Mouse (Mus musculus) lung, adult 18-20 months (tissue): ENCODE results near the gene Vma21-ps.
"Not testable (repeated sequence)": the region's sequence is repeated elsewhere in the genome, so short reads cannot be mapped to it uniquely, and the experiment has no call there.

Experiments used
- DNase-seq, 2 experiments: peaks; one replicate each; pipeline ENCODE4 v3.0.0; 2022; ENCODE audit warnings: mixed read lengths in 2 of 2

Gene Vma21-ps

DNA sequence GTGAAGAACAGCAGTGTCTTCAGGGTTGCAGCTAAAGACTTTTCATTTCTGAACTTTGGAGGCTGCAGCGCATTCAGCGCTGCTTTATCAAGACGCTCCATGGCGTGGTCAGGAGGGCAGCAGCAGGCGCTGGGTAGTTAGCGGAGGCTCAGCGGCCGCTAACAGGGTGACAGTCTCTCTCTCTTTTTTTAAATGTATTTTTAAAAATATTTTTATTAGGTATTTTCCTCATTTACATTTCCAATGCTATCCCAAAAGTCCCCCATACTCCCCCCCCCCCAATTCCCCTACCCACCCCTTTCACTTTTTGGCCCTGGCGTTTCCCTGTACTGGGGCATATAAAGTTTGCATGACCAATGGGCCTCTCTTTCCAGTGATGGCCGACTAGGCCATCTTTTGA, at the start of gene Vma21-ps:
Gene Vma21-ps, minus strand, starts transcription at position 101 of the 400 bp plus-strand sequence.
- not testable (repeated sequence) for DNase-seq

DNA sequence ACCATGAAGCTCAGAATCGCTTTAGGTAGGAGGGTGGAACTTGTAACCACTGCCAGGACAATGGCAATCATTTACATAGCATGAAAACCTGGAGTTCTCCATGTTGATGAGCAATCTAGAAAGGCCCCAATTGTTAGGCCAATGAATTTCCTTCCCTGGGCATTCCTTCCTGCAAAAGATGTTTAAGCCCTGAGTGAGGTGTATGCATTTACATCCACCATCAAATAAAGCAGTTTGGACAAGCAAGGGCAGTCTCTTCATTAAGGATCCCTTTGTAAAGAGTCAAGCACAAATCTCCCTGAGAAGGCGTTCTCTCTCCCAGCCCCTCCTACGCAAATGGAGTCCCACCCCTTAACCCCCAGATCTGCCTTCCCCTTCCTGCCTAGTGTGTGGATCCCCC, 46.0 kb upstream of the Vma21-ps start:
- no peak for DNase-seq

DNA sequence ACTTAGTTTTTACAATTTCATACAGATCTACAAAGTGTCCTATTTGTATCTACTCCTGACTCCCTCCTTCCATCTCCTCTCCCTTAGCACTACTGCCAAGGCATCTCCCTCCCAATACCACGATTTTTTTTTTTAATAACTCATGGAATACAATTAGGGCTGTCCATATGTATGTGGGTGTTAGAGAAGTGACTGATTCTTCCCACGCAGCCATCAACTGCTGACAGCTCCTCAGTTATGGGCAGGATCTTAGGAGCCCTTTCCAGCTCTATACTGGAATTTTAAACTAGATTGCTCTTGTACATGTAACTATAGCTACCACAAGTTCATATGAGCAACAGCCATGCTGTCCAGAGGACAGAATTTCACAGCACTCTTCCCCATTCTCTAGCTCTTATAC, 33.6 kb upstream of the Vma21-ps start:
- DNase-seq = no peak

DNA sequence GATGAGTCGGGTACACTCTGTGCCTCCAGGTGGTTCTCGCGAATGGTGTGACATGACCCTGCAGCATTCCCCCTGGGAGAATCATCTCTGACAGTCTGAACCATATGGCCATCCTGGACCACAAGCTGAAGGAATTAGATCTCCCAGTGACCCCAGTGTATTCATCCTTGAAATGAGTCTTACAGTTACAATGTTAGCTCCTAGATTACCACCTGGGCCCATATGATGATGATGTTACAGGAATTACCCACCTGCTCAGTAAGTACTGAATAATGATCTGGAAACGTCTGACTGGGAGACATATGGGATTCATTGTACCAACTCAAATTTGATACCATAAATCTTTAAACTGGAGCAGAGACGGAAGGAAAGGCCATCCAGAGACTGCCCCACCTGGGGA, 29.4 kb upstream of the Vma21-ps start:
- DNase-seq = no peak

DNA sequence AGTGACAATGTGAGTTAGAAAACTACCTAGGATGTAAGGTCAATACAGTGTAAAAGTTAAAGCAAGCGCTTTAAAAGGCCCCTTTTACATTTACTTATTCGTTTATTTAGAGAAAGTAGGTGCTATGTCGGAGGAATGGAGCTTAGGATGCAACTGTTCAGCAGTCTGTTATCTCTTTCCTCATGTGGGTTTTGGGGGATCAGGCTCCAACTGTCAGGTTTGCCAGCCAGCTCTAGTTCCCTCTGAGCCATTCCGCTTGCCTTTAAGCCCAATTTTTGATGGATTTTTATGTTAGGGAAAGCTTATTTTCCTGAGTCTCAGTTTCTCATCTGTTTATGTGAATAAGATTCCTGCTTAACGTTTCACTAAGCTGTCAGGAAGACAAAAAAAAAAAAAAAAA, 22.3 kb upstream of the Vma21-ps start:
- no peak for DNase-seq

DNA sequence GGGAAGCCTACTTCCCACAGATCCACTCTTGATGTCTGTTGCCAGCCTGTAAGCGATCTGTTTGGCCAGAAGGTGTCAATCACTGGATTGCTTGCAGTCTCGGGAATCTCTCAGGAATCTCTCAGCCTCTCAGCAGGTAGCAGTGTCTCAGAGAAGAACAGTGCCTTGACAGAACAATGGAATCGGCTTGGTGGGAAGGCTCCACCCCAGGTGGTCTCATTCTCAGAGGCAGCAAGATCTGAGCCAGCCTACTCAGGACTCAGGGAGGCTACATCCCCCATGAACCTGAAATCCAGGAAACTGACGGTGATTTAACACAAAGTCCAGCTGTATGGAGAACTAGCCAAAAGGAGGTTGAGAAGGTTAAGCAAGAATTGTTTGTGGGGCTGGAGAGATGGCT, 20.5 kb upstream of the Vma21-ps start:
- no peak for DNase-seq

DNA sequence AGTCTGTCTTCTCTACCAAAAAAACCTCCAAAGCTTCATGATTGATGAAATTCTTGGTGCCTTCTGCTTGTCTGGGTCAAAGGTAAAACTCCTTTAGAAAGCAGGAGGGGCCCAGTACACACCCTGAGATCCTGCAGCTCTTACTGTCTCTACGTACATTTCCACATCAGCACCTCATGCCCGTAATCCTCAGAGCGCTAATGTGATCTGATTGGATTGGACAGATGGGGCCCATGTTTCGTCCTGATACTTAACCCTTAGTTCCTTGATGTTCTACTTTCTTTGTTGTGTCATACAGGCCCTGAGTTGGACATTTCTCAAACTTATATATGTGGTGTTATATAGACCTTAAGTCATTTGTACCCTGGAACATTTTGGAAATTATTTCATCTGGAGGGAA, 9.6 kb downstream of the Vma21-ps start:
- DNase-seq = no peak

DNA sequence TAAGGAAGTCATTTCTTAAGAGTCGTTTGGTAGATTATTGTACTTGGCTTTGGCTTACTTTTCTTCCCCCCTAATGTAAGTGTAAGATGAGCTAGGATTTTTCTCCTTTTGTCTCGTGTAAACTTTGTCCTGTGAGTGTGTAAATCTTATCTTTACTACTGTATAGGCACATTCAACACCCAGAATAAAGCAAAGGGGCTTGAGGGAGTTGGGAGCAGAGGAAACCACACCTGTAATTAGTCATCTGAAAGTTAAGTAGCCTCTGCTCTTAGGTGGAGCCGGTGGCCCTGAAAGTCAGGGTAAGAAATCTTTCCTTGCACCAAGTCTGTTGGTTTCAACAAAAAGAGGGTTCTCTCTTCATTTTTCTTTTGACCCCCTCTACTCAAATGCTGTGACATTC, 23.6 kb downstream of the Vma21-ps start:
- DNase-seq = no peak

DNA sequence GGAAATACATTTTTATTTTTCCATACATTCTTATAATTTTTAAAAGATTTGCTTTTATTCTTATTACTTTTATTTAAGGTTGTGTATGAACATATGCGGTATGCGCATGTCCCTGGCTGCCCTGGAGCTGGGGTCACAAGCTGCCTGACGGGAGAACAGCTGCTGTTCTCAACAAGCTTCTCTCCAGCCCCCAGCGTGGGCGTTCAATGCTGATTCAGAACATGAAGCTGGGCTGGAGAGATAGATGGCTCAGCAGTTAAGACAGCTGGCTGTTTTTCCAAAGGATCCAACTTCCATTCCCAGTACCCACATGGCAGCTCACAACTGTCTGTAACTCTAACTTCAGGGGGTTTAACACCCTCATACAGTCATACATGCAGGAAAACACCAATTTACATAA, 35.7 kb downstream of the Vma21-ps start:
- no peak for DNase-seq

DNA sequence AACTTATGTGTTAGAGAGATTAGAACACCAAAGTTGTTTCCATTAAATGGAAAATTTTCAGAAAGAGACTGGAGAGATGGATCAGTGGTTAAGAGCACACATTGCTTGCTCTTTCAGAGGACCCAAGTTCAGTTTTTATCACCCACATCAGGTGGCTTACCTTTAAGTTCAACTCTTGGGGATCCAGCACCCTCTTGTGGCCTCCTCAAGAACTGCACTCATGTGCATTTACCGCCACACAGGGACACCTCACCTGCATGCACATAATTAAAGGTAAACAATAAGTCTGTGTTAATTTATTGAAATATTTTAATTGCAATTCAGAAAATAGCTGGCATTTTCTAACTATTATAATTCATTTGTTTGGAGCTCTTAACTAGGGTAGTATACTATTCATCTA, 37.3 kb downstream of the Vma21-ps start:
- DNase-seq = no peak
